28 mouse cellular contexts compared by ENCODE assay signal in the genomic region with DNA sequence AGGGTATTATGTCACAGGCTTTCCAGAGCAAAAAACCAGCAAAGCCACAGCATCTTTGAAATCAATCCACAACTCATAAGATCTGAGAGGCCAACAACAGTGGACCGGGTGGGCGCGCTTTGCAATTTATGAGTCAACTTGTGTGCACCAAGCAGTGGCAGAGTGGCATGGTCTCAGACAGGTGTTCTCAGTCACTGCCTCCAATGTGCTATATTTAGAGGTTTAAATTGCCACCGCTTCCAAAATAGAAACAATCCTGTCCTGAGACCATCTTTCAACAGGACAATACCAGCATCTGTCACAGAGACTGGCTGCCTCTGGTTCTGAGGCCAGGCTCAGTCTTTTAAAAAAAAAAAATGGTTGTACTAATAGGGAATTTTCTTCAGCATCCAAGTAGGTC. TPM values are rescaled to one million over a fixed set of nuclear protein-coding genes. Genes with fewer than 3 reads are reported as not detected.
"Had no signal": no experiment of that assay in that cellular context is flagged by ENCODE, and none has a peak within 500 bp of the region (broad histone marks: within the 10 kb centered on the region; RNA-seq: fewer than 3 reads in every experiment).

No protein-coding gene starts in this region.

- DNase-seq: forebrain, postnatal 0 days; gastrocnemius, postnatal 14 days; gastrocnemius, postnatal 36 days; heart, adult 11 months; heart, postnatal 36 days; kidney, adult 11 months; kidney, adult 2 months; kidney, adult 9 months; kidney, postnatal 14 days; kidney, postnatal 36 days; layer of hippocampus, adult 9-11 months; layer of hippocampus, postnatal 36 days; left cerebral cortex, postnatal 4 days had no signal

- H3K9me3 ChIP-seq: heart, embryonic 12.5 days; heart, embryonic 15.5 days; hindbrain, embryonic 13.5 days; hindbrain, embryonic 15.5 days; kidney, embryonic 15.5 days; limb, embryonic 13.5 days; limb, embryonic 15.5 days; liver, embryonic 12.5 days had no signal

- H3K4me2 ChIP-seq: heart, embryonic 12.5 days; heart, embryonic 15.5 days; hindbrain, embryonic 13.5 days; hindbrain, embryonic 15.5 days; kidney, embryonic 15.5 days; limb, embryonic 13.5 days; limb, embryonic 15.5 days; liver, embryonic 12.5 days had no signal

- H3K27ac ChIP-seq: heart, embryonic 15.5 days; hindbrain, embryonic 13.5 days; hindbrain, embryonic 15.5 days; hindbrain, postnatal 0 days; kidney, embryonic 15.5 days; kidney, postnatal 0 days; limb, embryonic 13.5 days; limb, embryonic 15.5 days; liver, embryonic 12.5 days; liver, embryonic 14.5 days had no signal

- H3K36me3 ChIP-seq: heart, embryonic 12.5 days; heart, embryonic 15.5 days; kidney, embryonic 15.5 days; limb, embryonic 13.5 days; limb, embryonic 15.5 days; liver, embryonic 12.5 days had no signal

- H3K9ac ChIP-seq: forebrain, postnatal 0 days; heart, embryonic 12.5 days; heart, embryonic 15.5 days; hindbrain, embryonic 13.5 days; hindbrain, embryonic 15.5 days; kidney, embryonic 15.5 days; limb, embryonic 13.5 days; limb, embryonic 15.5 days; liver, embryonic 12.5 days; liver, embryonic 14.5 days had no signal

- H3K27me3 ChIP-seq: heart, embryonic 12.5 days; hindbrain, embryonic 15.5 days had no signal

- ATAC-seq: forebrain, postnatal 0 days; hindbrain, postnatal 0 days; intestine, embryonic 16.5 days; liver, embryonic 12.5 days had no signal

- H3K4me3 ChIP-seq: heart, embryonic 12.5 days; heart, embryonic 15.5 days; hindbrain, embryonic 13.5 days; hindbrain, embryonic 15.5 days; kidney, embryonic 15.5 days; limb, embryonic 13.5 days; limb, embryonic 15.5 days; liver, embryonic 12.5 days had no signal

RNA-seq across cellular contexts. Expression of a gene that starts 42.0 kb away (rescaled TPM):
- total RNA-seq: hematopoietic stem cell, adult 5-6 weeks; liver, adult 2 months had no signal
- polyA plus RNA-seq: limb, embryonic 11.5 days had no signal

RNA-seq across cellular contexts. Expression of a gene that starts 54.1 kb away (rescaled TPM):
- total RNA-seq: hematopoietic stem cell, adult 5-6 weeks had no signal
- polyA plus RNA-seq: limb, embryonic 11.5 days had no signal
